Mouse (Mus musculus) forebrain, embryonic 15.5 days (tissue): Measurements from ENCODE around the gene Kdm2a. TPM values are rescaled to one million over a fixed set of nuclear protein-coding genes. Genes with fewer than 3 reads are reported as not detected.

Experiments
- ATAC-seq: fragments of 200-750 bp; cut with Nextera tagmentation; replicated peaks from 2 replicates; pipeline ENCODE4 v1.8.0; 2017; ENCODE audit warnings: mild to moderate bottlenecking, moderate TSS enrichment, moderate library complexity
- H3K27ac ChIP-seq: fragments of 300-500 bp; sonication (generic); replicated peaks from 2 replicates; pipeline ENCODE4 v1.5.1; 2015; ENCODE audit warnings: mild to moderate bottlenecking, inconsistent platforms
- H3K27me3 ChIP-seq: fragments of 300-500 bp; sonication (generic); 2 replicates; pipeline ENCODE4 v1.6.1; 2015; ENCODE audit warnings: inconsistent platforms
- H3K36me3 ChIP-seq: fragments of 300-500 bp; sonication (generic); 2 replicates; pipeline ENCODE4 v1.6.1; 2015; ENCODE audit warnings: mild to moderate bottlenecking, inconsistent platforms
- H3K4me1 ChIP-seq: fragments of 300-500 bp; sonication (generic); 2 replicates; pipeline ENCODE4 v1.6.1; 2015; ENCODE audit warnings: inconsistent platforms
- H3K4me2 ChIP-seq: fragments of 300-500 bp; sonication (generic); replicated peaks from 2 replicates; pipeline ENCODE4 v1.6.1; 2015; ENCODE audit warnings: mild to moderate bottlenecking, inconsistent platforms
- H3K4me3 ChIP-seq: fragments of 300-500 bp; sonication (generic); 2 replicates; pipeline ENCODE4 v1.5.1; 2015; ENCODE audit warnings: mild to moderate bottlenecking, inconsistent platforms
- H3K9ac ChIP-seq: fragments of 300-500 bp; sonication (generic); replicated peaks from 2 replicates; pipeline ENCODE4 v1.6.1; 2015; ENCODE audit warnings: mild to moderate bottlenecking, inconsistent platforms
- H3K9me3 ChIP-seq: fragments of 300-500 bp; sonication (generic); 2 replicates; pipeline ENCODE4 v1.6.1; 2016; ENCODE audit warnings: inconsistent platforms
- WGBS: fragments of 180-500 bp; shearing (Covaris S2); methylation state at CpG from one replicate; pipeline ENCODE4 v1.1.7; 2015; ENCODE audit warnings: mixed read lengths; 5-methylcytosine and 5-hydroxymethylcytosine counted together
- polyA plus RNA-seq: library from polyadenylated mRNA; unstranded; fragments of >200 nt; fragmentation: Nextera tagmentation; extraction: Ambion mirVana; gene quantifications from 2 replicates; pipeline ENCODE4 v1.2.1, GENCODE M21; 2015

Kdm2a gene
- polyA plus RNA-seq, 1 experiment from 2014 or later = 40.3 TPM

DNA sequence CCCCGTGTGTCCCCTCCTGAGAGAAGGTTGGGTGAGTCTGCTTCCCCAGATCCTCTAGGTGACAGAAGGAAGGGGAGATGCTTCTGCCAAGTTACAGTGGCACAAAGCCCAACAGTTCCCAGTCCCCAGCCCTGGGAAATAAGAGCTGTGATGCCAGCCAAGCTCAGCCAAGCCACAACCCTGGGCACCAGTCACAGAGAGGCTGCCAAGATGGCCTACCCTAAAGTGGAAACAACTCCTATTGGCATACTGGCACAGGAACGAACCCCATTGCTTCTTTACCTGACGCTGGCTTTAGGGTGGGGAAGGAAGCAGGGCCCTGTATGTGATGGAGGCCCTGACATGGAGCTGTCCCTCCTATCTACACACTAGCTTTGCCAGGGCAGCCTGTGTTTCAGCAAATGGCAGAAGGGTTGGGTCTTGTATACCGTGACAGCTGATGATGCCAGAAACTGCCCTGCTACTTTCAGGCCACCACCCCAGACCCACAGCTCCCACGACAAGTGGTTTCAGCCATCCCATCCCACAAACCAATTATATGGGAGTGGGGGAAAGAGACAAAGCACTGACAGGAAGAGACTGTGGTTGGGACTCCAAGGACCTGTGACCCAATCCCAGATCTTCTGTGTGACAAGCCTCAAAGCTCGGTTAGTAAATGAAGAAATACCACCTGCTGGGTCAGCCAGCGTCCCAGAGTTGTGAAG is 95.0 kb downstream of the Kdm2a start:
- no peaks in the 10 kb centered on the region for H3K36me3 ChIP-seq
- H3K4me2 ChIP-seq = peak overlapping the region; percentile 28; the same call in 1 of the 2 replicates
- peaks cover 65% of the 10 kb centered on the region for H3K4me1 ChIP-seq
- WGBS = 62% methylated on average over 7 of the region's 7 CpGs
- 0 out of 2 replicates have a peak overlapping the region, but pooled peaks have one; percentile 20 for H3K9ac ChIP-seq
- no peak for ATAC-seq
- H3K27ac ChIP-seq = peak overlapping the region; percentile 27
- no peaks in the 10 kb centered on the region for H3K9me3 ChIP-seq
- no peaks in the 10 kb centered on the region for H3K27me3 ChIP-seq
- no peak overlapping the region for H3K4me3 ChIP-seq

DNA sequence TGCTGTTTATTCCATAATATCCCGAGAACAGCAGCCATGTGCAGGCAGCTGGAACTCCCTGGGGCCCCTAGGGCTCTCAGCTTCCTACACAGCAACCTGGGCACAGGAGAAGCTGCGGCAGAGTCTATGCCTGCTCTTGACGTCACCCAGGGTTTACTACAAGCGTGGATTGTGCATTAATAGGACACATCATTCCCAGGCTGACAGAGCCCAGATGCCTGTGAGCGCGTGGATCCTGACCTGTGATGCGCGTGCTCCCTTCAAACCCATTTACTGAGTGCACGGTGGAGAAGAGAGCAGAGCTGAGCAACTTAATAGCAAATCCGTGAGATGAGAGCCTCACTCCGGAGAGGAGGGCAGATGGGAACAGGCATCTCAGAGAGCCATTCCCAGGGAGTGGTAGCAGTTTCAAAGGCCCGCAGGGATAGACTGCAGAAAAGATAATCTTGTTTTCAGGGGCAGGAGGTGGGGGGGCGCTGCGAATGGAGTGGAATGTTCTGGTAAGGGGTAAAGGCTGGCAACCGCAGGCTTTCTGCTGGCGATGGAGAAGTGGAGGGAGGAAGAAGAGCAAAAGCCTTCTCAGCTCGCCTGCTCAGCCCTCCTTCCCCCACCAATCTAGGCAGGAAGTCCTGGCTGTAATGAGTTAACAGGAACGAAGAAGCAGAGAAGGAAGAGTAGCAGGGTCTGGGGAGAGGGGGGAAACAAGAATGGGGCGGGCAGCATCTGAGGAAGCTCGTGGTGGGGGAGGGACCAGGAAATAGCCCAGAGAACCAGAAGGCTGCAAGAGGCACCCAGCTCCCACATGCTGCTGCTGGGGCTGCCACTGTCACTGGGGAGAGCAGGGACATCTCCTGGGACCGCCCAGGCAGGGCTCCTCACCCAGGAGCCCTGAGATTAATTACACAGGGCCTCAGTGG is 96.1 kb downstream of the Kdm2a start:
- Histone ChIP-seq H3K4me2 (peak overlapping the region; percentile 28), H3K9me3 (no peaks in the 10 kb centered on the region), H3K4me1 (peaks cover 65% of the 10 kb centered on the region), H3K9ac (0 out of 2 replicates have a peak overlapping the region, but pooled peaks have one; percentile 1), H3K27me3 (no peaks in the 10 kb centered on the region), H3K27ac (peak overlapping the region; percentile 27), H3K36me3 (no peaks in the 10 kb centered on the region), H3K4me3 (0 out of 2 replicates have a peak overlapping the region, but pooled peaks have one; percentile 2)
- 0 out of 2 replicates have a peak, but pooled peaks have one; percentile 14 for ATAC-seq
- WGBS = 36% methylated on average over 21 of the region's 21 CpGs

DNA sequence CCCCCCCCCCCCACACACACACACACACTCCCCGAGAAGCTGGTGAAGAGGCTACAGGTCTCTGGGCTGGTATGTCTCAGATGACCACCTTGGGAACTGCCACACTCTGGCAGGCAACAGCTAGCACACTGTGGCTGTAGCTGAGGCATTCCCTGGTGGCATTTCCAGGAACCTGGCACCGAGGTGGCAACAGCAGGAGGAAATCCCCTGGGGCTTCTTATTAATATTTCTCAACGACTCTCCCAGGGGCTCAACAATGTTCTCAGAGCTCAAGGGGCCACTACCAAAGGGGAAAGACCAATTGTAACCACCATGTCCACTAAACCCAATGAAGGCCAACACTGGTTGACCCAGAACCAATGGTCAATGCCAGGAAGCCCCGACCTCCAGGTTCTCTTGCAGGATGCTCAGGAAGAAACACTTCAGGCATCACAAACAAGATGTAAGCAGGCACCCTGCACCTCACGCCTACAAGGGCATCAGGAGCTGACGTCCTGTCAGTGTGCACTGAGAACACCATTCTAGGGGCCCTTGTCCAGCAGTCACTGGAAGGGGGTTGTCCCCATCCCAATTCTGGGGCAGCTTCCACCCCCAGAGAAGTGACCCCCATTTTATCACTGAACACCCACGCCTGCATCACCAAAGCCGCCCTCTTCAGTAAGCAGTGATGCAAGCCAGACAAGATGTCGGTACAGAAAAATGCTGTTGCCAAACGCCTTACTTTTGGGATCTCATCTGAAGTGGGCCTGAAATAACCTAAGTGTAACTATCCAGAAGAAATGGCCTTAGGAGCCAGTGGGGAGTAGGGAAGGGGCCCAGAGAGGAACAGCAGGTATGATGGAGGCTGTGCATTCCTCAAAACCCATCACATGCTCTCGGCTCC is 97.0 kb downstream of the Kdm2a start:
- Histone ChIP-seq H3K36me3 (no peaks in the 10 kb centered on the region), H3K27ac (peak overlapping the region; percentile 27), H3K9ac (no peak overlapping the region), H3K9me3 (no peaks in the 10 kb centered on the region), H3K4me1 (peaks cover 57% of the 10 kb centered on the region), H3K4me2 (no peak overlapping the region), H3K27me3 (no peaks in the 10 kb centered on the region), H3K4me3 (no peak overlapping the region)
- ATAC-seq = no peak
- 70% methylated on average over 11 of the region's 11 CpGs for WGBS

DNA sequence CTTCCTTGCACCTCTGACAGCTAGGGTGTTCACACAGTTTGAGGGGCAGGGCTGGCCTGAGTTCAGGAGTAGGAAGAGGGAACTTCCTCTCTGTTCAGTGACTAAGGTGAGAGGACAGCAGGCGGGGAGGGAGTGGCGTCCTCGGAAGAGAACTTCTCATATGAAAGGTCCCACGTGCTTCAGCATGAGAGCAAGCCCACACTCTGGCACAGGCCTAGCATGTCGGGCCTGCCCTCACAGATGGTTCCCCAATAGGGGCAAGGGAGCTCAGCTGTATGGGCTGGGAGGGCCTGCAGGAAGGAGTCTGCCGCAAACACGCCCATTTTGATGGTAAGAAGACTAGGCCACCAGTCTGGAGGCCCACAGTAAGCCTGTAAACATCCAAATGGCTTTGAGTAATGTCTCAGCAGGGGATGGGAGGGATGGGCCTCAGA is 97.8 kb downstream of the Kdm2a start:
- Histone ChIP-seq H3K27ac (no peak overlapping the region), H3K36me3 (no peaks in the 10 kb centered on the region), H3K4me1 (peaks cover 54% of the 10 kb centered on the region), H3K9ac (no peak overlapping the region), H3K9me3 (no peaks in the 10 kb centered on the region), H3K27me3 (no peaks in the 10 kb centered on the region), H3K4me2 (no peak overlapping the region), H3K4me3 (no peak overlapping the region)
- 51% methylated on average over 7 of the region's 7 CpGs for WGBS
- ATAC-seq = no peak

DNA sequence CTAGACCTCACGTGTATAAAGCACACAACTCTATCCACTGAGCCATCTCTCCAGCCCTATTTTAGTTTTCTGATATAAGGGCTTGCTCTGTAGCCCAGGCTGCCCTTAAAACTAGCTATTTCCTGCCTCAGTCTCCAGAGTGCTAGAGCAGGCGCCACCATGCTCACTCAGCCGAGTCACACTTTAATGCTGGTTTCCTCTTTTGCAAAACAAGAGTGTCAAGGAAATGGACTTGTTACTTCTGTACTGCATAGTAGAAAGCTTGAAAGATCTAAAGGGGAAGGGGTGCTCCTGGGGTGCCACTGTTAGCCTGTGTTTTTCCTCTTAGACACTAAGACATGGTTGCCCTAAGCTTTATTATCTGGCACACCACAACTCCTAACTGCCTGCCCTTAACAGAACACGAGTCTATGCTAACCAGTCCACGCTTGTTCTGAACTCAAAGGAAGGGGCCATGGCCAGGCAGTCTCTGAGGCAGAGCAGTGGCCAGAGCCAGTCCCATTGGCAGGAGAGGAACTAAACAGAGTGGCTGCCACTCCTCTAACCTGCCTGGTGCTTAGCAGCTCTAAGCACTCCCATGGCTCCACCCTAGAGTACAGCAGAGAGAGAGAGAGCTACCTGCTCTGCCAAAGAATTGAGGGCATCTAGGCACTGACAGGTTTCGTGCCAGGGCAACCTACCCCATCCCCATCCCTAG is 98.4 kb downstream of the Kdm2a start:
- Histone ChIP-seq H3K4me1 (peaks cover 49% of the 10 kb centered on the region), H3K9me3 (no peaks in the 10 kb centered on the region), H3K4me3 (no peak overlapping the region), H3K27me3 (no peaks in the 10 kb centered on the region), H3K4me2 (no peak overlapping the region), H3K36me3 (no peaks in the 10 kb centered on the region), H3K9ac (no peak overlapping the region), H3K27ac (no peak overlapping the region)
- no peak for ATAC-seq
- WGBS = 82% methylated on average over 6 of the region's 6 CpGs

DNA sequence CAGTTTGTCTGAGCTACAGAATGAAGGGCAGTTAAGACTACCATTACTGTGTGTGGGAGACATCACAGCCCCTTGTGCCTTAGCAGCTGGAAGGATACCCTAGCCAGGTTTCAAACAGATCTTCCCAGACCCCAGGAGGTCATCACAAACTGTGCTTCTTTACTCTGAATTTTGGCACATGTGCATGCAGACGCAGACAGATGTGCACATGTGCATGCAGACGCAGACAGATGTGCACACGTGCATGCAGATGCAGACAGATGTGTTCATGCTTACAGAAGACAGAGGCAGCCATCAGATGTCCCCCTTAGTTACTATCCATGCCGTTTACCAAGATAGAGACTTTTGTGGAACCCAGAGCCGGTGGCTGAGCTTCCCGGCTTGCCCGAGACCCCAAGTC is 99.0 kb downstream of the Kdm2a start:
- ATAC-seq = no peak
- no peak overlapping the region for H3K9ac ChIP-seq
- no peak overlapping the region for H3K4me2 ChIP-seq
- no peak overlapping the region for H3K27ac ChIP-seq
- H3K36me3 ChIP-seq = no peaks in the 10 kb centered on the region
- no peak overlapping the region for H3K4me3 ChIP-seq
- 92% methylated on average over 7 of the region's 7 CpGs for WGBS
- H3K9me3 ChIP-seq = no peaks in the 10 kb centered on the region
- peaks cover 43% of the 10 kb centered on the region for H3K4me1 ChIP-seq
- no peaks in the 10 kb centered on the region for H3K27me3 ChIP-seq

DNA sequence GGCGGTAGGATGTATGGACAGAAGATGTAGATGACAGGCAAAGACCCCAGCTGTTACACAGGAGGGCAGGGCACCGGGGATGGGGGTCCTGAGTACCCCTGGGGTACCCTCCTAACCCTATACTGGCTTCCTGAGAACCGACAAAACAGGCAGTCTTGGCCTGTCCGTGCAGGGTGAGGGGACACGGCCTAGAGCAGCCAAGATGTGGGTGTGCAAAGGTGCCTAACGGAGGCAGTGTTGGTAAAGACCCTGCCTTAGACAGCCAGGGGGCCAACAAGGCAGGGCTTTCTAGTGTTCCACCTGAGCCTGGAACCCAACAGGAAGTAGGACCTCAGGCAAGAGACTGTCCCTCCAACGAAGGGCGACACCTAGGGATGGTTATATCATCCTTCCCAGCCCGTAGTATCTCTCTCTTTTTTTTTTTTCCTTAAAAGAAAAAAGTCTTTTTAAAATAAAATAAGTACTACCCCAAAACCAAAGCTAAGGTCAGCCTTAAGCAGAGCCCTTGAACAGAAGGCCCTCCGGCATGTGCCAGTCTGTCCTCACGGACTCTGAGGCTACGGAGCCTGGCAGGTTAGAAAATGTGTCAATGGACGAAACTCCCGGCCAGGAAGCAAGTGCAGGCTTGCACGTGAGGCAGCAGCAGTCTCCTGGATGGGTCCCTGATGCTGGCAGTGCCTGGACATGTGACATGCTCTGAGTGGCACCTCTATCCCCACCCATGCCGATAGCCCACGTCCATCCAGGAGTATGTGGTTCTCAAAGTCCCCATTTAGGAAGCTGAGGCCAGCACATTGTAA is 99.6 kb downstream of the Kdm2a start:
- Histone ChIP-seq H3K4me2 (no peak overlapping the region), H3K27ac (no peak overlapping the region), H3K27me3 (no peaks in the 10 kb centered on the region), H3K36me3 (no peaks in the 10 kb centered on the region), H3K9ac (no peak overlapping the region), H3K4me1 (peaks cover 37% of the 10 kb centered on the region), H3K4me3 (no peak overlapping the region), H3K9me3 (no peaks in the 10 kb centered on the region)
- no peak for ATAC-seq
- WGBS = 91% methylated on average over 17 of the region's 17 CpGs

DNA sequence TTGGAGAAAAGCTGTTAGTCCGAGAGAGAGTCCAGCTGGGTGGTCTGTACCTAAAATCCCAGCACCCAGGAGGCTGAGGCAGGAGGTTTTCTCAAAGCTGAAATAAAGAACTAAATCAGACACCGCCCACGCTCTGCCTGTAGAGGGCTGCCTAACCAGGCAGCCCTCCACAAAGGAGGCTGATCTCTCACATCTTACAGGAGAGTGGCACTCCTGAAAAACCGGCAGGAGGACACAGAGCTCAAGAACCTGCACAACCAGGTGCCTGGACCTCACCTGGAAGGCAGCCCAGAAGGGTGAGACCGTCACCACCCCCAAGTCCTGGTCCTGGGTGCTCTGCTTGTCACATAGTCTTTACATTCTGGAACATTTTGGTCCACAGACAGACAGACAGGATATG is 100.2 kb downstream of the Kdm2a start:
- Histone ChIP-seq H3K36me3 (peaks cover 2% of the 10 kb centered on the region; the same call in 1 of the 2 replicates), H3K27me3 (no peaks in the 10 kb centered on the region), H3K27ac (no peak overlapping the region), H3K4me2 (no peak overlapping the region), H3K4me1 (peaks cover 30% of the 10 kb centered on the region), H3K4me3 (no peak overlapping the region), H3K9me3 (no peaks in the 10 kb centered on the region), H3K9ac (no peak overlapping the region)
- no peak for ATAC-seq
- WGBS = 95% methylated on average over 5 of the region's 5 CpGs

DNA sequence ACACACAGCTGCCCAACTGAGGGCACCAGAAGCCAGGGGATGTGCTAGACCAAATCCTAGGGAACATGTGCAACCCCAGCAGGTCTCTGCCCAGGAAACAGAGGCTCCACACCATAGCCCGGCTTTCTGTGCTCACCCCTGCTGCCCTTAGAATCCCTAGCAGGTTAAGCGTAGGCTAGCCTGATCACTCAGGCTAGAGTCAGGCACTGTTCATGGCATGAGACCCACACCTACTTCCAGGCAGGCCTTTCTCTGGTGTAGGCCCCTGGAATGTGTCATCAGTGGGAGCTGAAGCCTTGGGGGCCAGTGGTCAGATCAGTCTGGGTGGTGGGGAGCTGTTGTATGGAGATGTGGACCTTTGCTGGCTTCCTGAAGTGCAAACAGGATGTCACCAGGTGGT is 101.5 kb downstream of the Kdm2a start:
- peaks cover 18% of the 10 kb centered on the region for H3K4me1 ChIP-seq
- H3K4me2 ChIP-seq = no peak overlapping the region
- H3K9me3 ChIP-seq = no peaks in the 10 kb centered on the region
- no peak overlapping the region for H3K9ac ChIP-seq
- 87% methylated on average over 2 of the region's 2 CpGs for WGBS
- ATAC-seq = no peak
- no peak overlapping the region for H3K4me3 ChIP-seq
- H3K27me3 ChIP-seq = no peaks in the 10 kb centered on the region
- H3K27ac ChIP-seq = no peak overlapping the region
- H3K36me3 ChIP-seq = peaks cover 15% of the 10 kb centered on the region

DNA sequence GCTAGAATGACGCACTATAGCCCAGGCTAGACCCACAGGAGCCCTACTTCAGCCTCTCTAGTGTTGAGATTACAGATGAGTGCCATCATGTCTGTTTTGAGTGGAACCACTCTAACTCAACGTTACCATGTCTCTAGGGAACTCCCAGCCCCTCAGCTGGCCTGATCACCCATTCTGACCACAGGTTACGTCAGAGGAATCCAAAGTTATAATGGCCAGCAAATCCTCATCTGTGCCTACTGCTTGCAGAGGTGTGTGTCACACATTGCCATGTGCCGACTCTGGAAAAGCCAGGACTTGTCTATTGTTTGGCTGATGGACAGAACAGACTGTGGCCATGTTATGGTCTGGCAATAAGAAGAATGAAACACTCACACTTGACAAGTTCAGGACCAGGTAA is 102.7 kb downstream of the Kdm2a start:
- no peak overlapping the region for H3K27ac ChIP-seq
- no peak overlapping the region for H3K4me2 ChIP-seq
- no peaks in the 10 kb centered on the region for H3K27me3 ChIP-seq
- 94% methylated on average over 4 of the region's 4 CpGs for WGBS
- no peak overlapping the region for H3K9ac ChIP-seq
- H3K9me3 ChIP-seq = no peaks in the 10 kb centered on the region
- peaks cover 5% of the 10 kb centered on the region for H3K4me1 ChIP-seq
- peaks cover 27% of the 10 kb centered on the region for H3K36me3 ChIP-seq
- H3K4me3 ChIP-seq = no peak overlapping the region
- ATAC-seq = no peak
